Mouse (Mus musculus): ENCODE measurements around the gene Taf15.

GRCm38 (mm10) chr11:83449298-83449697 is 23.6 kb upstream of the Taf15 start:
- TF ChIP-seq POLR2A (IDR thresholded peaks at IDR 0.05; ENCODE audit: borderline replicate concordance, insufficient read depth, low read length), result no peak
- TF ChIP-seq CTCF (IDR thresholded peaks at IDR 0.05; ENCODE audit: borderline replicate concordance, insufficient read depth, low read depth, low read length), result no peak
